In the genomic region with DNA sequence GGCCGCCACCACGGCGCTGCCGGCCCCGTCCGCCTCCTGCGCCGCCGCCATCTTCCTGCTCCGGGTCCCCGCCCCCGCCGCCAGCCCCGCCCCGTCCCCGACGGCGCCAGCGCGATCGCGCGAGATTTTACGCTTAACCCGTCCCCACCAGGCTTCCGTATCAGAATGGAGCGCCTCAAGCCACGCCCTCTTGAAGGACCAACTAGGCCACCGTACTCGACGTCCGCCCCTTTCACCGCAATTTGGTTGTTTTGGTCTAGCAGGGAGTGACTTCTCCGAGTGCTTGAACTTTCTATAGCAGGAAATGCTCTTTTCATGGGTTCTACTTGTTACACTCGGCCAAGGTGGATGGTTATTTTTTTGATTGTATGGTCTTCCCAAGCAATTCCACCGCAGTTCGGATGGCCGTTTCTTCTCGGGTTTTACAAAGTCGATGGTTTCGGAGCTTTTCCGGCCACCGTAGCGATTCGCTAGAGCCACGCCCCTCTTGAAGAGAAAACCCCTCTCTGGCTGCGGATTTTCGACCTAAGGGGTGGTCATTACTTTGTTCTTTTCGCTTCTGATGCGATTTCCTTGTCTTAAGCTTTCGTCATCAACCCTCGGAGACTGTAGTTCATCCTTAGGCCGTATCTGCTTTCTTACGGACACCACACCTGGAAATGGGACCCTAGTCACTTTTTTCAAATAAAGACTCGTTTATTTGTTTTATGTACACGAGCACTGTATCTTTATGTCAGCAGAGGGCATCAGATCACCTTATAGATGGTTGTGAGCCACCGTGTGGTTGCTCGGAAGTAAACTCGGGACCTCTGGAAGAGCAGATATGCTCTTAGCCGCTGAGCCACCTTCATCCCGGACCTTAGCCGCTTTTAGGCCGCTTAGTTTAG, we compare ENCODE assay signal across 8 mouse cellular contexts. TPM values are rescaled to one million over a fixed set of nuclear protein-coding genes. Genes with fewer than 3 reads are reported as not detected.
A peak's percentile ranks its signal among the peaks of the same experiment; 100 is the strongest.
DNase-seq lines count a peak whose midpoint lies in the region; ATAC-seq and TF ChIP-seq lines count a peak whose summit lies in the region.

A gene (minus strand): TSS at position 79 of the 887 bp plus-strand sequence.

- peak; percentile 31 for TF ChIP-seq RAD21 in CH12.LX (IDR thresholded peaks at IDR 0.05; ENCODE audit: low read depth, low read length)

- no peaks in the 10 kb centered on the region for H3K27me3 ChIP-seq in CH12.LX (replicated peaks)
- no peaks in the 10 kb centered on the region for H3K27me3 ChIP-seq in forebrain, embryonic 11.5 days (ENCODE audit: control insufficient read depth, insufficient read depth, low read length)
- H3K27me3 ChIP-seq in heart, embryonic 16.5 days (ENCODE audit: control insufficient read depth, insufficient read depth, low read length) = no peaks in the 10 kb centered on the region
- no peaks in the 10 kb centered on the region for H3K27me3 ChIP-seq in liver, embryonic 15.5 days
- no peaks in the 10 kb centered on the region for H3K27me3 ChIP-seq in neural tube, embryonic 12.5 days (replicated peaks)

- H3K36me3 ChIP-seq in CH12.LX (replicated peaks in 1 of 2; ENCODE audit: control insufficient read depth in 1 of 2, insufficient read depth in 1 of 2, low read length in 1 of 2) = peaks cover 20 to 27% of the 10 kb centered on the region in 2 experiments
- H3K36me3 ChIP-seq in forebrain, embryonic 11.5 days (ENCODE audit: control insufficient read depth, insufficient read depth, low read length) = no peaks in the 10 kb centered on the region
- no peaks in the 10 kb centered on the region for H3K36me3 ChIP-seq in heart, embryonic 16.5 days (ENCODE audit: control insufficient read depth, insufficient read depth)
- peaks cover 13% of the 10 kb centered on the region for H3K36me3 ChIP-seq in liver, embryonic 15.5 days (replicated peaks)
- H3K36me3 ChIP-seq in neural tube, embryonic 12.5 days = 0 out of 2 replicates have a peak, but pooled peaks cover 6% of the 10 kb centered on the region

- peak within 1 kb of the TSS; percentile 96 for H3K9ac ChIP-seq in CH12.LX (ENCODE audit: insufficient read depth, low read depth)
- peak within 1 kb of the TSS; percentile 93 for H3K9ac ChIP-seq in forebrain, embryonic 11.5 days (ENCODE audit: low read length)
- H3K9ac ChIP-seq in heart, embryonic 16.5 days (ENCODE audit: low read length) = peak within 1 kb of the TSS; percentile 98
- H3K9ac ChIP-seq in liver, embryonic 15.5 days = peak within 1 kb of the TSS; percentile 89
- H3K9ac ChIP-seq in neural tube, embryonic 12.5 days = peak within 1 kb of the TSS; percentile 94

- H3K27ac ChIP-seq in CH12.LX (ENCODE audit: insufficient read depth, low read depth) = peak within 1 kb of the TSS; percentile 86
- peak within 1 kb of the TSS; percentile 90 for H3K27ac ChIP-seq in forebrain, embryonic 11.5 days (ENCODE audit: low read depth, low read length)
- H3K27ac ChIP-seq in heart, embryonic 16.5 days (ENCODE audit: low read length) = peak within 1 kb of the TSS; percentile 87
- peak within 1 kb of the TSS; percentile 94 for H3K27ac ChIP-seq in liver, embryonic 15.5 days (replicated peaks)
- peak within 1 kb of the TSS; percentile 58 for H3K27ac ChIP-seq in neural tube, embryonic 12.5 days

- peak; percentile 69 for TF ChIP-seq POLR2A in CH12.LX (IDR thresholded peaks at IDR 0.05; ENCODE audit: low read depth, low read length)

- H3K4me3 ChIP-seq in CH12.LX (replicated peaks in 1 of 3; ENCODE audit: low read depth in 2 of 3, low read length in 2 of 3, poor library complexity in 1 of 3) = peak within 1 kb of the TSS; percentile 80 to 94 (median 93)
- H3K4me3 ChIP-seq in forebrain, embryonic 11.5 days (ENCODE audit: low read depth, low read length) = peak within 1 kb of the TSS; percentile 99
- H3K4me3 ChIP-seq in heart, embryonic 16.5 days (ENCODE audit: low read length) = peak within 1 kb of the TSS; percentile 98
- peak within 1 kb of the TSS; percentile 83 for H3K4me3 ChIP-seq in liver, embryonic 15.5 days (replicated peaks)
- H3K4me3 ChIP-seq in neural tube, embryonic 12.5 days = peak within 1 kb of the TSS; percentile 95

- peak; percentile 98 for DNase-seq in CH12.LX (ENCODE audit: extremely low read depth)
- peak; percentile 96 for DNase-seq in c-Kit-positive CD71-positive TER-119-negative erythroid progenitor cells, embryonic 14.5 days (ENCODE audit: low read depth)
- peak; percentile 99 for DNase-seq in forebrain, embryonic 11.5 days (ENCODE audit: low spot score)
- peak; percentile 97 to 98 for DNase-seq in kidney, postnatal 36 days
- DNase-seq in telencephalon, adult 2 months (ENCODE audit: low read depth, low spot score) = peak; percentile 98

- in situ Hi-C loops in CH12.LX (cut with MboI; ENCODE audit: low pct_ligation_motif_present, low pct_unique_long_range_greater_than_20kb, low sequenced_read_pairs) = loop anchor here (5.0 kb wide), 2 partner anchors 47 to 207 kb away; no protein-coding TSS in a partner anchor

- peak in 1 of 2 experiments; percentile 96; a peak in 2 of 4 replicates for TF ChIP-seq CTCF in CH12.LX (conservative IDR thresholded peaks at IDR 0.05 in 1 of 2, IDR thresholded peaks at IDR 0.05 in 1 of 2; ENCODE audit: low read depth in 2 of 2, low read length in 2 of 2)

- H3K4me1 ChIP-seq in CH12.LX (ENCODE audit: control insufficient read depth in 1 of 2, insufficient read depth in 2 of 2) = peaks cover 14 to 51% of the 10 kb centered on the region in 2 experiments; a peak in 3 of 4 replicates
- H3K4me1 ChIP-seq in forebrain, embryonic 11.5 days (replicated peaks; ENCODE audit: control insufficient read depth, insufficient read depth, low read length) = peaks cover 12% of the 10 kb centered on the region; the same call in 1 of the 2 replicates
- H3K4me1 ChIP-seq in heart, embryonic 16.5 days (ENCODE audit: control insufficient read depth, insufficient read depth, low read length) = peaks cover 26% of the 10 kb centered on the region
- H3K4me1 ChIP-seq in liver, embryonic 15.5 days (replicated peaks) = peaks cover 47% of the 10 kb centered on the region
- peaks cover 23% of the 10 kb centered on the region for H3K4me1 ChIP-seq in neural tube, embryonic 12.5 days

- WGBS in forebrain, embryonic 11.5 days = under 1% methylated on average over 63 of the region's 63 CpGs
- WGBS in heart, embryonic 16.5 days = under 1% methylated on average over 63 of the region's 63 CpGs
- WGBS in liver, embryonic 15.5 days (ENCODE audit: insufficient replicate concordance) = under 1% methylated on average over 63 of the region's 63 CpGs
- under 1% methylated on average over 63 of the region's 63 CpGs for WGBS in neural tube, embryonic 12.5 days

- dilution Hi-C loops in CH12.LX (cut with MboI; ENCODE audit: extremely low pct_ligation_motif_present, extremely low pct_unique_long_range_greater_than_20kb, low sequenced_read_pairs) = no loop called here

- peak within 1 kb of the TSS; percentile 87 for H3K4me2 ChIP-seq in CH12.LX (ENCODE audit: insufficient read depth, low read depth, poor library complexity, severe bottlenecking)
- H3K4me2 ChIP-seq in forebrain, embryonic 11.5 days (ENCODE audit: low read depth, low read length, severe bottlenecking) = peak within 1 kb of the TSS; percentile 83
- H3K4me2 ChIP-seq in heart, embryonic 16.5 days (ENCODE audit: low read depth, low read length) = peak within 1 kb of the TSS; percentile 96
- peak within 1 kb of the TSS; percentile 83 for H3K4me2 ChIP-seq in liver, embryonic 15.5 days
- peak within 1 kb of the TSS; percentile 71 for H3K4me2 ChIP-seq in neural tube, embryonic 12.5 days (replicated peaks)

- peak; percentile 88 for ATAC-seq in forebrain, embryonic 11.5 days (replicated peaks; ENCODE audit: low FRiP score)
- peak; percentile 84 for ATAC-seq in heart, embryonic 16.5 days (replicated peaks; ENCODE audit: extremely low read depth, insufficient read depth, low FRiP score)
- peak; percentile 83 for ATAC-seq in liver, embryonic 15.5 days (ENCODE audit: insufficient read depth)
- peak; percentile 88 for ATAC-seq in neural tube, embryonic 12.5 days (ENCODE audit: low FRiP score, low read depth)

- H3K9me3 ChIP-seq in CH12.LX (replicated peaks; ENCODE audit: low read length) = no peaks in the 10 kb centered on the region
- no peaks in the 10 kb centered on the region for H3K9me3 ChIP-seq in forebrain, embryonic 11.5 days (ENCODE audit: control insufficient read depth, low read length)
- H3K9me3 ChIP-seq in heart, embryonic 16.5 days (replicated peaks; ENCODE audit: control insufficient read depth, low read length) = no peaks in the 10 kb centered on the region
- no peaks in the 10 kb centered on the region for H3K9me3 ChIP-seq in liver, embryonic 15.5 days (replicated peaks)
- no peaks in the 10 kb centered on the region for H3K9me3 ChIP-seq in neural tube, embryonic 12.5 days

- no peak for TF ChIP-seq EP300 in CH12.LX (IDR thresholded peaks at IDR 0.05; ENCODE audit: low read length)

- peaks cover 42% of the 10 kb centered on the region for H3K79me2 ChIP-seq in CH12.LX (replicated peaks; ENCODE audit: control insufficient read depth, extremely low read depth, insufficient read depth, poor library complexity, severe bottlenecking)

TF ChIP-seq in CH12.LX, 34 proteins besides CTCF, POLR2A, EP300 and RAD21 (continues in another document):
- peak; percentile 12; the same call in 1 of the 2 replicates for TF ChIP-seq MAX (IDR thresholded peaks at IDR 0.05; ENCODE audit: low read length)
- peak; percentile 58; the same call in 1 of the 2 replicates for TF ChIP-seq ZMIZ1 (IDR thresholded peaks at IDR 0.05; ENCODE audit: low read depth, low read length)
- peak; percentile 72 for TF ChIP-seq NELFE (IDR thresholded peaks at IDR 0.05; ENCODE audit: low read depth, low read length)
- 0 out of 2 replicates have a peak, but pooled peaks have one; percentile 42 for TF ChIP-seq UBTF (IDR thresholded peaks at IDR 0.05; ENCODE audit: low read depth, low read length)
- peak; percentile 63 for TF ChIP-seq SMC3 (IDR thresholded peaks at IDR 0.05; ENCODE audit: low read depth, low read length)
- no peak for TF ChIP-seq USF1 (IDR thresholded peaks at IDR 0.05; ENCODE audit: low read depth, low read length)
- no peak for TF ChIP-seq RCOR1 (conservative IDR thresholded peaks at IDR 0.05; ENCODE audit: low read depth, low read length)
- no peak for TF ChIP-seq ZNF384 (IDR thresholded peaks at IDR 0.05; ENCODE audit: low read depth, low read length)
- no peak; the same call in 1 of the 2 replicates for TF ChIP-seq MXI1 (IDR thresholded peaks at IDR 0.05; ENCODE audit: low read depth, low read length)
- TF ChIP-seq NRF1 (IDR thresholded peaks at IDR 0.05; ENCODE audit: low read depth, low read length) = no peak; the same call in 1 of the 2 replicates
- peak; percentile 81; the same call in 1 of the 2 replicates for TF ChIP-seq SIN3A (IDR thresholded peaks at IDR 0.05; ENCODE audit: low read length)

RNA-seq across cellular contexts. Expression of the gene that starts here (rescaled TPM):
- total RNA-seq in CH12.LX (2012; rRNA removed) (43.6 and 43.9 TPM in 2 replicates), CH12.LX (2014; rRNA removed) (33.8 and 34.0 TPM in 2 replicates)
- polyA plus RNA-seq in CH12.LX (2012; ENCODE audit: insufficient read length, low read depth) = 54.7 and 70.9 TPM in 2 replicates
- 89.1 and 92.0 TPM in 2 replicates for polyA plus RNA-seq in forebrain, embryonic 11.5 days (2014; fragmentation: Nextera tagmentation; extraction: Ambion mirVana)
- 74.3 and 81.9 TPM in 2 replicates for polyA plus RNA-seq in heart, embryonic 16.5 days (2015; fragmentation: Nextera tagmentation; extraction: Ambion mirVana)
- polyA plus RNA-seq in liver, embryonic 15.5 days (2015; fragmentation: Nextera tagmentation; extraction: Ambion mirVana) = 48.3 and 48.8 TPM in 2 replicates
- polyA plus RNA-seq in neural tube, embryonic 12.5 days (2016; fragmentation: Nextera tagmentation; extraction: Ambion mirVana) = 104 and 112 TPM in 2 replicates

Comparison
In these comparisons a context has a peak if more than half of its experiments do, and no peak if none do; other contexts are left out.
1. Peak in every context shown above with its lines: DNase-seq, ATAC-seq, H3K4me3 ChIP-seq and H3K27ac ChIP-seq.